Mouse (Mus musculus) spleen, embryonic (tissue): Measurements from ENCODE around the gene Clec16a.

Source experiments
- CTCF ChIA-PET: fragments of 350-600 bp; sonication (Branson Sonifier 250); formaldehyde crosslinking; loops from one replicate; lab custom pipeline; 2022; lab: Charles Lee

The Clec16a gene

DNA sequence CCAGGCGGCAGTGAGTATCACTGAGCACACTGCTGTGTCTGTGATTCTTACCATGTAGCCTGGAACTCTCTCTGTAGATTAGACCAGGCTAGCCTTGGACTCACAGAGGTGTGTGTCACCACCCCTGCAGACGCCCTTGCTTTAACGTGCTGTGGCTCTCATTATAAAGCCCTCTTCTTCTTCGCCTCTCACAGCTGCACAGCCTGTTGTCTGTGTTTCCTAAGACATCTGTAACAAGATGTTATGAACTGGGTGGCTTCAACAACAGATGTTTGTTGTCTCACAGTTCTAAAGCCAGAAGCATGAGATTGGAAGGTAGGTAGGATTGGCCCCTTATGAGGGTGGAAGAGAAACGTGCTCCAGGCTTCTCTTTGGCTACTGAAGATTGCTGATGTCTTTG, 170.1 kb downstream of the Clec16a start:
- CTCF ChIA-PET: no interaction called here

DNA sequence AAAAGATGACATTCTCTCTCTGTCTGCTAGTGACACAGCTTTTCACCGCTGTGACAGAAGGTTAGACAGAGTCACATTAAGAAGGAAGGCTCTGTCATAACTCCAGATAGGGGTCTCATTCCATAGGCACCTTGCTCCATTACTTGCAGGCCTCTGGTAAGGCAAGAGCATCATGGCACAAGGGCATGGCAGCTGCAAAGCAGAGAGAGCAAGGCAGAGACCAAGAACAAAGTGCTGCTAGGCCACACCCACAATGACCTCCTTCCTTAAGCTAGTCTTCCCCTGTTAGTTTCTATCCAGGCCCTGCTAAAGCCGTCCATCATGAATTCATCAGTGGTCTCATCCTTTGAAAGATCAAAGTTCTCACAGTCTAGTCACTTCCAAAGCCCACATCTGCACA, 170.5 kb downstream of the Clec16a start:
- CTCF ChIA-PET: no interaction called here

DNA sequence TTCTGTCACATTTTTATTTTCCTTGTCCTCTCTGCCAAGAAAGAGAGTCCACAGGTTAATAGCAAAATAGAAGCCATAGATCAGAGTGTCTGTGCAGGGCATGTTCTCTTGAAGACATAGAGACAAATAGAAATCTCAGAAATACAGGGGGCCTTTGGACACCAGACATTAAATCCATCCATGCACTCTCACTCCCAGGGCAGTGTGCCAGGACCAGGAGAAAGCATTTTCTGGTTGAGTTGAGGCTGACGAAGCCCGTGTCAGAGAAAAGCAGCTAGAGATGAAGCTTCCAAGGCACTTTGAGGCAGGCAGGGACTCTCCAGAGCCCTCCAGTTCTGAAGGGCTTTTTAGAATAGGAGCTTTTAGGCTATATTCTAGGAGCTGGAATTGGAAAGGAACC, 171.6 kb downstream of the Clec16a start:
- CTCF ChIA-PET: no interaction called here

DNA sequence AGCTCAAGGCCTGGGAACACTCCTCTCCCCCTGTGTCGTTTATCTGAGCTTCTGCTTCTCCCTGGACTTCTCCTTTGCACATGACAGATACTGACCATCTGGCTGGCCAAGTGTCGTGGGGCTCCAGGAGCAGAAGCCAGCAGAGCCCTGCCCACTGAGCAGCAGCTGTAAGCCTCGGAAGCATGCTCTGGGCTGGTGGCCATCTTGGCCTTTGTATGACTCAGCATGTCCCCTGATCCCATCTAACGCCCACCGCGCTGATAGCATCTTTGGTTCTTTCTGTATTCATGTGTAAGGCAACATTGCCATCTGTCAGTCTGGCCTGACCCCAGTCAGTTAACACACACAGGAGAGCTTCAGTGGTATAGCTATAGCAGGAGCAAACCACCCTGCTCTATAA, 174.8 kb downstream of the Clec16a start:
- CTCF ChIA-PET: no interaction called here

DNA sequence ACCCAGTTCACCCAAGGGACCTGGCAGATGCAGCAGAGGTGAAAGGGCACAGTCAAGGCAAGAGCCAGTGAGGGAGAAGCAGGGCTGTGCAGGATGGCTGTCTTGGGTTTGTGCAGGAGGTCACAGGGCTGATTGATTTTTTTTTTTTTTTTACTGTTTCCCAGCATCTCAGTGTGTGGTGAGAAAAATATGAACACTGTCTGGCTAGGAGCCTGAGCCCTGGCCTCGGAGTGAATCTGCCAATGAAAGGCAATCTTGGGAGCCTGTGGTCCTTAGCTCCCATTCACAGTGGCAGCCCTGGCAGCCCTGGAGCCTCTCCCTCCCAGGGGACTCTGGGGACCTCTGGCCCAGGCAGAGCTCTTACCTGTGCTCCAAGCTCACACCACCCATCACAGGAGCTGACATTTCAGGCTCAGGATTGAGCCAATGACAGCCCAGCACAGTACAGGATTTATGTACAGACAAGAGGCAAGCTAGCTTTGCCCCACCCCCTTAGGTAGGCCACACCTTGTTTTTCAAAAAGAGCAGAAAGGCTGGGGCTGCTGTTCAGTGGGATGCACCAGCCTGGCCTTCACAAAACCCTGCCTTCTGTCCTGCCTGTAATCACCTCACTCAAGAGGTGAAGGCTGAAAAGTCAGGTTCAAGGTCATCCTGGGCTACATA, 177.9 kb downstream of the Clec16a start:
- CTCF ChIA-PET: no interaction called here

DNA sequence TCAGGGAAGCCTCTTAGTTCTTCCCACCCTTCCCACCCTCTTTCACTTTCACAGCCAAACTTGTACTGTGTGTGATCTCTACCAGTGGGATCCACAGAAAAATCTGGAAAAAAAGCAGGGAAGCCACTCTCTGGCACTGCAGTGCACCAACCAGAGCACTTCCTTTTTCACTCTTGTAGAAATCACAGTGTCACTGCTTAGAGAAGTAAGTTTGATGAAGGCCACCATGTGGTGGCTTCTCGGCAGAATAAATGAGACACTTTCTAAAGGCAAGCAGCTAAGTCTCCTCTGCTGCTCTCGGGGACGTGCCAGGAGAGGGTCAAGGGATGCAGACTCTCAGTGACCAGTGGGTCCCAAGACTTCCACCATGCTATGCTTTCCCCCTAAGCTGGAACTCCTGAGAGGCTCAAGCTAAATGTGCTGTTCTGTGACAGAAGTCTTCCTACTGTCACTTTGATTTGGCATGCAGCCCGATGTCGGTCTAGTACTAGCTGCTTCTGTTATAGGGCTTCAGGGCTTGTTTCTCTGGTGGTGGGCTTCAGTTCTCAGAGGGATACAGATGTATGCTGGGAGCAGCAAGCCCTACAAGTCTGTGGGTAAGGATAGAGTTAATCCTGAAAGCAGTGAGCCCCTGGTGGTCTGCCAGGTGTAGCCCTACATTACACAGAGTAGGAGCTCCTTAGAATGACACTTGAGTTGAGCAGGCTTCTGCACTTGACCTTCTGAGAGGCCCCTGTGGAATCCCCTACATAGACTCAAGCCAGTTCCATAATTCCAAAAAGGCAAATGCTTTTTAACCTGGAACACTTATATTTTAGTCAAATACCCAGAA, 178.9 kb downstream of the Clec16a start:
- CTCF ChIA-PET: no interaction called here

DNA sequence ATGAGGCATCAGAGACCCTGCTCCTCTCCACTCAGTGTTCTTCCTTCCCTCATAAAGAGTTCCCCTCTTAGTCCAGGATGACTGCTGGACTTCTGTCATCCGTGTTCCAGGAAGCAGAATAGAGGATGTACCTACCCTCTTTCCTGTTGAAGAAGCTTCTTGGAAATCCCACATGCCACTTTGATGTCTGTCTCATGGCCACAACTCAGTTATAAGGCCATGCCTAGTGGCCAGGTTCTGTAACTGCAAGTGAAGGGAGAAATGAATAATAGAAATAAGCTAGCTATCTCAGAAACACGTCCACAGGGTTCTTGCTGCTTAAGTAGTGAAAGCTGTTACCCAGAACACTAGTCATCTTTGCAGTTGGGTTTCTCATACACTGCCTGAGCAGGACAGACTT, 180.0 kb downstream of the Clec16a start:
- CTCF ChIA-PET: interaction anchor here (0.7 kb wide), 1 partner anchor 36 kb away, joined by 3 read pairs; no protein-coding TSS in a partner anchor

DNA sequence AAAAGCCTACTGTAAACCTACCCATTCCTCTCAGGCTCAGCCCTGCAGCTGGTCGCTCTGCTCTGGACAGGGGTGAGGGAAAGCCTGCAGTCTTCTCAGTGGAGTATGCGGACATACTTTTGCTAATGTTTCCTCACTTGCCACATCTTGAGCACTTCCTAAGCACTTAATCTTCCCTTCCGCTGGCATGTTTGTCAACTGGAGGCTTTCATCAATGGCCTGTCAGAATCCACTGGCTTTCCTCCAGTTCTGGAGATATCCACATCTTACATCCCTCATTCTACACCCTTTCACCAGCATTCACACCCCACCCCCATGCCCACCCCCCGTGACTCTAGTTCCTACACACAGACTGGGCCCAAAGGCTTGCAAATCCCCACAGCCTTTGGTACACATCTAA, 182.5 kb downstream of the Clec16a start:
- CTCF ChIA-PET: interaction anchor here (0.6 to 1.0 kb wide), 2 partner anchors 62 to 87 kb away, joined by 3 to 4 read pairs; no protein-coding TSS in a partner anchor

DNA sequence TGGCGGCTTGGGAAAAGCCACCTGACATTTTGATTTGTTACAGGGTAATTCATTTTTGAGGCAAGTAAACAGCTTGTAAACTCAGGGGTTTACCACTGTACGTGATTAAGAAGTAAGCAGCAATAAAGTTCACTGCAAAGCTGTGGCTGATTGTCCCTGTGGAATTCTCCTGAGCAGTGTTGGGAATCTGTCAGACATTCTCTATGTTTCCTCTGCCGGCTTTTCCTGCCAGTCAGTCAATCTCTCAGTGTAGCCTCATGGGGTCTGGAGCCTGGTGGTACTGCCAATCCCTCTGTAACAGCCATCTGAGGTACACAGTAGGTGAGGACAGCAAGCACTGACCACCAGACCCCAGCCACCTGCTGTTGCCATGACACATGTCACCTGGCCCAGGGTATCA, 183.7 kb downstream of the Clec16a start:
- CTCF ChIA-PET: interaction anchor here (0.5 kb wide), 1 partner anchor 373 kb away, joined by 4 read pairs; no protein-coding TSS in a partner anchor

DNA sequence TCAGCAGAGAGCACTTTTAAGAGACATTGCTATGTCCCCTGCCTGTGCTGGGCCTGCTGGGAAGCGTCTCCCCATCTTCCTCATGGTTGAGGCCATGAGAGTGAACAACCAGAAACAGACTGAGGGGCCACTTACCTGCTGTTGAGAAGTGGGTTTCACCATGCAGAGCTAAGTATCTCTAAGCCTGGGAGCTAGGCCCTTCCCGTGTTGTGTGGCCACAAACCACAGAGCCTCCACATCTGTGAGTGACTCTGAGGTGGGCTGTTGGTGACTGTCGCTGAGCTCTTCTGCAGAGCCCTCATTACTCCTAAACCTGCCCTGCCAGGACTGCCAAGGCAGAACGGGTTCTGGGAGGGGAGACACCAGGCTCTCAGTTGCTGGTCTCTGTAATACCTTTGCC, 185.8 kb downstream of the Clec16a start:
- CTCF ChIA-PET: no interaction called here

DNA sequence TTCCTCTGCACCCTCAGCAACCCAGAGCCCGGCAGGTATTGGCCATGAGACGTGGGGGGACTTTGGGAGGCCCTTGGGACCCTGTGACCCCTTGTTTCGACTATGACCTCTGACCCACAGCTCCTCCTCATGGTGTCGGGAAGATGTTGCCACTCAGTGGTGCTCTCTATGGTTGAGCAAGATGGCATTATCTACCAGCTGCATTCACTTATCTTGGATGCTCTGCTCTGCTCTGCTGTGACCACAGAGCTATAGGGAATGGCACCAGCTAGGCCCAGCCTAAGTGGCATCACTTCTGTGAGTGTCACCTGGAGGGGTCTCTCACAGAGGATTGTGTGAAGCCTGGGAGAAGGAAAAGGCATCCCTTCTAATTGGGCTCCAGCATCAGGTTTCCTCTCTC, 186.6 kb downstream of the Clec16a start:
- CTCF ChIA-PET: no interaction called here

DNA sequence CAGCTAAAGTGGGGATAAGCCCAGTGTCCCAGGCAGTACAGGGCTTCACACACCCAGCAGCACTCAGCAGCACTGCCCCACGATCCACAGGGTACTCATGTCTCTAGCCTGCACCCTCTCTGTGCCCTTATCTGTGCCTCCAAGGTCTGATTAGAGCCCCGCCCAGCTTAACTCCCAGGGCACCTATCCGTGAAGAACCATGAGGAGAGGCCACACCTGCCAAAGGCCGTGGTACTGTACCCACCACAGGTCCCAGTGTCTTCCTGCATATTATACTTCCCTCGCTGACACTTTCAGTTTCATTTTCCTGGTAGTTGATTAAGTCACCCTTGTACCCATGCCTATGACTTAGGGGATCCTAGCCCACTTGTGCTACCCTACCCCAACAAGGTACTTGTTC, 187.3 kb downstream of the Clec16a start:
- CTCF ChIA-PET: no interaction called here

DNA sequence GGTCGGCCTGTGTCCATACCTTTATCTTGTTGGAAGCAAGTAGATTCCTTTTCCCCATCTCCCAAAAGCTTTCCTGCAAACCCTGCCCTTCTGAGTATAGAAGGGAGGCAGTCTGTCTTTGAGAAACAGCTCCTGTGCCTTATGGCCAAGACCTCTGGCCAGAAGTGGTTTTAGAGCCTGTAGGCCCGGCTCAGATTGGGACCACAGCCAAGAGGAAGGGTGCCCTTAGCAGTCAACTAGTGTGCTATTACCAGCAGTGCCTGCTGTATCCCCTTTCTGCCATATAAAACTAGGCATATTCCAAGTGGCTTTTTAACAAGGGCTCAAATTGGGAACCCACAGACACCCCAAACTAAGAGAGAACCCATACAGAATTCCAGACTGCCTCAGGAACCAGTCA, 190.6 kb downstream of the Clec16a start:
- CTCF ChIA-PET: no interaction called here

DNA sequence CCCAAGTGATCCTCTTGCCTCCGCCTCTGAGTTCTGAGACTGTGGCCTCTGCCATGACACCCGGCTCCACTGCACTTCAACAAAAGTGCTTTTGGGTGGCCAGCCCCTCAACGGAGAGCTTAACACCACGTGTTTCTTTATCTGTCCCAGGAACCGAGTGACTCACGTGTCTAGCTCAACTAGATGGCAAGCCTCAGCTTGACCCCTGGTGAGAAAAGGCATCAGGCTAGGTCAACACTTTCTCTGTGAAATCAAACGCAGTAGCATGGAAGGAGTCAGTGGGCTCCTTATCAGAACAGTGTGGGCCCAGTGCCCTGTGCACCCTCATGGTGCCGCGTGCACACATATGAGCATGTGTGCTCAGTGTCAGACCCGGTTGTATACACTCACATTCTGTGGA, 191.2 kb downstream of the Clec16a start:
- CTCF ChIA-PET: no interaction called here

DNA sequence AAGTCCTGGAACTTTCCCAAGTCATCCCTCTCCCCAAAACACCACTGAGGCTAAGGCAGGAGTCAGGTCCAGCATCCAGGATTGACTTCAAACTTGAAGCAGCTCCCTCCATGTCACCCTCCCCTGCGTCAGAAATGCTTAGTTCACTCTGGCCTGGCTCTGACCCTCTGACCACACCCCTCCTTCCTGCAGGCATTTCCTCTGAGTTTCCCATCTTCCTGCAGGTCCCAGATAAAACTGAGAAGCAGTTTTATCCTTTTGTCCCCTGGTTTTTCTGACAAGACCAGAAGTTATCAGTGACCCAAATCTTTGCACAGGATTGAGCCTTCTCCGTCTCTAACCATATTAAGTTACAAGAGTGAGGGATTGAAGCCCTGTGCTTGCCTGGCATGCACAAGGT, 192.4 kb downstream of the Clec16a start:
- CTCF ChIA-PET: no interaction called here

DNA sequence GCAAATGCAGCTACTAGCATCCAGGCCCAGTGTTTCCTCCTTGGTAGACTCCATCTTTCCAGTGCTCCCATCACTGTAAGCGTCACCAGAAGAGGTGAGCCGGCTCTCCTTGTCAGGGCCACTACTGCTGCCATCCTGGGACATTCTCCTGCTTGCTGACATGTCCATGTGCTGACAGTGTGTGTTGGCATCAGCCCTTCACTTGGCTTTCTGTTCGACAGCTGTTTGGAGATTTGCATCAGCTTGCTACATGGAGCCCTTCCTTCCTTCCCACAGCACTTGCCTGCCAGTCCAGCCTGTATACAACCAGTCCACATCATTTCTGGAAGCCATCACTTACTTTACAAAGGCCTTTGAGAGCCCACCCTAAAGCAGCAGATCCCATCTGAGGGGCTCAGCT, 193.7 kb downstream of the Clec16a start:
- CTCF ChIA-PET: no interaction called here

DNA sequence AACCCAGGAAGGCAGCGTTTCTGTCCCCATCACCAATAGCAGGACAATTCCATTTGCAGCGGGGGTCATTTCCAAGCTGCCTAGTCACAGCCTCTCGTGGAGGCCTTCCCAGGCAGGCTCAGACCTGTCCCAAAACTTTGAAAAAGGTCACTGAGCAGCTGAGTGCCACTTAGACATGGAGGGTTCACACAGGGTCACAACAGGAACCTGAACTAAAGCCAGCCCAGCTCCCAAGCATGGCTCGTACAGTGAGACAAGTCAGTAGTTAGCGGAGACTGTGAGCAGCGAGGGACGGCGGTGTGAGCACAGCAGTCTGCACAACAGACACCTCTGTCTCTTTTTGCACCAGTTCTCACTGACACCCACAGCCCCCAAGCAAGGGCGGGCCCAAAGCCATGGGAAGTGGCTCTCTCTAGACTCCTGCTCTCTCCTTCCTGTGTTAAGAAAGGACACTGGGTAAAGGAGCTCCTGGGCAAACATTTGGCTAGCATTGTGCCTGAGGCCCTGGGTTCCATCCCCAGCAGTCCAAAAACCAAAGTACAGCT, 194.8 kb downstream of the Clec16a start:
- CTCF ChIA-PET: interaction anchor here (0.6 kb wide), 2 partner anchors 70 to 1102 kb away, joined by 3 read pairs; no protein-coding TSS in a partner anchor

DNA sequence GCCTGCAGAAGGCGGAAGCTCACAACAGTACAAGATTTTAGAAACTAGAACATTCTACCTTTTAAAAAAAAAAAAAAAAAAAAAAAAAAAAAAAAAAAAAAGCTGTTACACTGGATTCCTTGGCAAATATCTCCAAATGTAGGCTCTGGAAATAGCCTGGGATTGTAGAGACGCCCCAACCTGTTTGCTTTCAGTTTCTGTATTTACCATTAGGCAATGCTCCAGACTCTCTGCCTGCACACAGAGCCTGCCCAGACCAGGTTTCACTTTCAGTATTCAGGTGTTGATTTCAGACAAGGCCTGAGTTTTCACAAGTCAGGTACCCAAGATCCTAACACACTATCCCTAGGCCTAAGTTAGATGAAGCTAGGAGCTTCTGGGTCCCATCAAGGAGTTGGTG, 195.9 kb downstream of the Clec16a start:
- CTCF ChIA-PET: no interaction called here

DNA sequence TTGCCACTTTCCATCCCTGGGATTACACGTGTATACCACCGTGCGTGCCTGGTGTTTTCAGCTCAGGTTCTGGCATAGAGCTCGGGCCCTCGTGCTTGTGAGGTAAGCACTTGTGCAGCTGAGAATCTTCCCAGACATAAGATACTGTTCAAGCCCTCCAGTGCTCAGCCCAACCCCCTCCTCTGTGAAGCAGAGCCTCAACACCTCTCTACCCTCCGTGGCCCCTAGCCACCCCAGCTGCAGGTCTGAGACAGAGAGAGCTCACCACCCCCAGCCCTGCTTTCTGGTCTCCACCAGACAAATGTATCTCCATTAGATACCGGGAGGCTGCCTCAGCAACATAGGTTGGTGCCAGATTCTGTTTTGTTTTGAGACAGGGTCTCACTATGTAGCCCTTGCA, 204.1 kb downstream of the Clec16a start:
- CTCF ChIA-PET: no interaction called here

DNA sequence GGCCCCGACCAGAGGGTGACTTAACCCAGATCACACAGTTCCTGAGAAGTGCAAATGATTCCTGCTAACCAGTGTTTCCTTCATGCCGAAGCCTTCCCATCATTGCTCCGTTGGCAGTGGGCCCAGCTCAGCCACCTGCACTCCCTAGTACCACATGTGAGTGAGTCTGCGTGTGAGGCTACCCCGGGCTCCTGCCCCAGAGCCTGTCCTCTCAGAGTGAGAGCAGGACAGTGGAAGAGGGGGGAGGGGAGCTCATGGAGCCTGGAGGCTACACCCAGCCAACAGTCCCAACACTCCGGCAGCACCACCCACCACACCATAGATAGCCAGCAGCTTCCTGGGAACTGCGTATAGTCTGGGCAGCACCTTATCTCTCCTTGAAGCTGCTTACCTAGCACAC, 204.7 kb downstream of the Clec16a start:
- CTCF ChIA-PET: no interaction called here

DNA sequence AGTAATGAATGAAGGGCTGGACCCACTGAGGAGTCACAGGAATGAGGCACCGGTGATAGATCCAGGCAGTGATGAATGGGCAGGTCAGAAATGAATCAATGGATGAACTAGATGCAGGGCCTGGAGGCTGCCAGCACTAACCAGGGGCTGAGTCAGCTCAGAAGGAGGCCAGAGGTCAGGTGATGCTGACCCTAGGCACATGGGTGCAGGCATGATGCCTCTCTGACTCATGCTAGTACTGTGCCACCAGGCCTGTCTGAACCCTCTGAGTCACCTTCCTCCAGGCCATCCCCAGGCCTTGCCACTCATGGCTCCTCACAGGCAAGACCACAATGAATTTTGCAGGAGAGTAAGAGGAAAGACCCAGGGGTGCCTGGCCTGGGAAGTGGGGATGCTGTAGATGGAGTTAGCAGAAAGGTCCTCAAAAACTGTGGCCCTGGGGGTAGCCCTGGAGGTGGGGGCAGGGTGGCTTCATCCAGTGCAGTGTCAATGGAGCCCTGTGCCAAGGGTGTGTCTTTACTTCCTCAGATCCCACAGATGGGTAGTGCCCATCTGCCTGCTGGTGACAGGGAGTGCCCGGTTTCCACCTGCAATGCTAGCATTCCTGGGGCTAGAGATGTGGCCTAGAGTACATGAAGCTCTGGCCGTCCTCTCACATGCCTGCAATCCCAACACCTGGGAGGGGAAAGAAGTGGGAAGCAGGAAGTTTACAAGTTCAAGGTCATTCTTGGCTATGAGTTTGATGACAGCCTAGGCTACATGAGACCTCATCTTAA, 209.6 kb downstream of the Clec16a start:
- CTCF ChIA-PET: no interaction called here

DNA sequence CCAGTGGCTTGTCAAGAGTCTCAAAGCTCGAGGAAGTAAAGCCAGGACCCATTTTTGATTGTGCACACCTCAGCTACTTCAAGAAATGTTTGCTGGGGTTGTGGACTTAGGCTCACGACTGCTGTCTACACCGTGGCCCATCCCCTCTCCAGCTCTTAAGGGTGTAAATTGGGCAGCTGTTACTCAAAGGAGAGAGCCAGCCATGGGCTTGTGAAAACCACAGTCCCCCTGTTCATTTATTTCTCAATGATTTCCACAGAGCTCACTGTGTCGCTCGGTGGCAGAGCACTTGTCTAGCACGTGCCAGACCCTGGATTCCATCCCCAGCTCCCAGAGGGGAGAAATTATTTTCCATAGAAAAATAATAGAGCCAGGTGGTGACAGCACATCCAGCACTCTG, 211.0 kb downstream of the Clec16a start:
- CTCF ChIA-PET: no interaction called here
